Mouse (Mus musculus): ENCODE results near the gene Zfp281. TPM values are rescaled to one million over a fixed set of nuclear protein-coding genes. Genes with fewer than 3 reads are reported as not detected.

Zfp281 gene
- polyA plus RNA-seq, 1 experiment from 2014 or later: 25.6 TPM

- no peak overlapping the region for H3K9ac ChIP-seq
- no peak overlapping the region for H3K4me3 ChIP-seq
- H3K27ac ChIP-seq: no peak overlapping the region
- no peaks in the 10 kb centered on the region for H3K9me3 ChIP-seq
- 0 out of 2 replicates have a peak, but pooled peaks cover 5% of the 10 kb centered on the region for H3K27me3 ChIP-seq
- 80% methylated on average over 3 of the region's 3 CpGs for WGBS
- H3K4me2 ChIP-seq: no peak overlapping the region
- no peak for ATAC-seq (ENCODE audit: insufficient number of reproducible peaks, insufficient read depth, low FRiP score, low TSS enrichment, low read depth)
- H3K4me1 ChIP-seq: peaks cover 10% of the 10 kb centered on the region
- H3K36me3 ChIP-seq: no peaks in the 10 kb centered on the region
These were observed 53.2 kb downstream of the Zfp281 start for GRCm38 (mm10) chr1:136677847-136678325.

- Histone ChIP-seq H3K4me2 (no peak overlapping the region), H3K27me3 (0 out of 2 replicates have a peak, but pooled peaks cover 5% of the 10 kb centered on the region), H3K9me3 (no peaks in the 10 kb centered on the region), H3K4me3 (no peak overlapping the region), H3K27ac (no peak overlapping the region), H3K4me1 (peaks cover 18% of the 10 kb centered on the region), H3K9ac (no peak overlapping the region), H3K36me3 (no peaks in the 10 kb centered on the region)
- 31% methylated on average over 4 of the region's 4 CpGs for WGBS
- ATAC-seq (ENCODE audit: insufficient number of reproducible peaks, insufficient read depth, low FRiP score, low TSS enrichment, low read depth): no peak
These were observed 54.1 kb downstream of the Zfp281 start for GRCm38 (mm10) chr1:136678836-136679235.

Other genes starting within 250 kb of the Zfp281 start
- 20.2 and 21.9 TPM in 2 replicates for gene Ddx59, start 209.6 kb upstream of the Zfp281 start, polyA plus RNA-seq (2015; fragmentation: Nextera tagmentation; extraction: Ambion mirVana)
- 7.2 and 8.2 TPM in 2 replicates for gene Kif14, start 158.6 kb upstream of the Zfp281 start, polyA plus RNA-seq (2015; fragmentation: Nextera tagmentation; extraction: Ambion mirVana)